Mouse (Mus musculus) heart, adult 2 months (tissue): Measurements from ENCODE around the gene Grap2.

Source experiments
- CTCF ChIP-seq: fragments of 200-600 bp; IDR thresholded peaks from 2 replicates; pipeline ENCODE4 v1.8.1; 2022; ENCODE audit warnings: antibody characterized with exemption, mild to moderate bottlenecking, moderate library complexity
- EP300 ChIP-seq: fragments of 200-500 bp; IDR thresholded peaks from 2 replicates; pipeline ENCODE4 v1.6.1; 2011; ENCODE audit warnings: low read depth, low read length, control low read depth; ENCODE audit not compliant: insufficient read depth
- POLR2A ChIP-seq: fragments of 200-500 bp; IDR thresholded peaks from 2 replicates; pipeline ENCODE4 v1.6.1; 2011; ENCODE audit warnings: mild to moderate bottlenecking, low read depth, low read length, control low read depth; ENCODE audit not compliant: insufficient read depth

DNA sequence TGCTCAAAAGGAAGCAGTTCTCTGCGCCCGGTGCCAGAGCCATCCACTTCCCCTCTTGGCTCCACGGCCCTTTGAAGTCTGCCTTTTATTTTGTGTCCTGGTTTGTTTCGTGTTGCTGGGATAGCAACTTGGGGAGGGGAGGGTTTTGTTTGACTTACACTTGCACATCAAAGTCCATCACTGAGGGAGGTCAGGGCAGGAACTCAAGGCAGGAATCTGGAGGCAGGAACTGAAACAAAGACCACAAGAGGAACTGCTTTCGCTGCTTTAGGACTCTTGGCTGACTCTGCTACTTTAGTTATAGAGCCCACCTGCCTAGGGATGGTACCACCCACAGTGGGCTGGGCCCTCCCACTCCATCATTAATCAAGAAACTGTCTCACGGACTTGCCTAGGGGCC is 54.1 kb downstream of the Grap2 start:
- TF ChIP-seq POLR2A (no peak), CTCF (no peak), EP300 (no peak)
